Mouse (Mus musculus): ENCODE results near the gene Olfr247. TPM values are rescaled to one million over a fixed set of nuclear protein-coding genes. Genes with fewer than 3 reads are reported as not detected.
"Not testable (repeated sequence)": the region's sequence is repeated elsewhere in the genome, so short reads cannot be mapped to it uniquely, and the experiment has no call there.

Gene Olfr247
- polyA plus RNA-seq (2016; fragmentation: Nextera tagmentation; extraction: Ambion mirVana), result not detected in 2 replicates

DNA sequence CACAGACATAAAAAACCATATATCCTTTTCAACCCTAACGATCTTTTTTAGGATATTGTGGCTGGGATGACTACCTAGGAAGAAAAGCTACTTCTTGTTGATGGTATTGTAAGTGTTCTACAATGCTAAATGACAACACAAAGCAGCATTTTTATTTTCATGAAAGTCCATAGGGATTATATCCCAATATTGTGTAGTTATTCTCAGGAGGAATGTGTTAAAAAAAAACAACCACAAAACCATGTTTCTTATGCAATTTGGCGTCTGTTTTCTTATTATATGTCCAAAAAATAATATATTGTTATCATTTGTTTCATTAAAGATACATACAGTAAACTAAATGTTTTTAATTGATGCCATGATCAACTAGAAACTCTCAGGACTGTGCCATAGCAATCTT, at the start of gene Olfr247:
Olfr247 (minus strand) TSS at position 101 of the 400 bp plus-strand sequence.
- WGBS, result no CpG with 5 or more reads among the region's 2 CpGs
- not testable (repeated sequence) for H3K27me3 ChIP-seq (ENCODE audit: low read depth, poor library complexity, severe bottlenecking); H3K36me3 ChIP-seq; H3K27ac ChIP-seq (replicated peaks); DNase-seq (ENCODE audit: low spot score); H3K4me3 ChIP-seq; H3K4me1 ChIP-seq; H3K9me3 ChIP-seq (replicated peaks)

DNA sequence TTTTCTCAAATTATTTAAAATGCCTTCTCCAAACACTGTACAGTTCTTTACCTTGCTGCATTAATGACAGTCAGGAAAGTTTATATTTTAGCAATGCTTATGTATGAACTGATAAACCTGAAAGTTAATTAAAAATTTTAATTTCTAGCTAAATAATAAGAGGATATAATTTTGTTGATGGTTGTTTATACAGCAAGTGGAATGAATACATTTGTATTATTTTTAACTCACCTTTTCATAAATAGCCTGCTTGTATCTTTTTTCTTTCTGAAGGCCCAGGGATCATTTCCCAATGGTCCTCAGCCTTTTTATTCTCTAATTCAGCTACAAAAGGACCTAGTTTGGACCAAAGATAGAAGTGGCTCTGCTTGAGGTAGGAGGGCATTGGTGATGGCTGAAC, 36.4 kb upstream of the Olfr247 start, which contains the start of gene Olfr820:
Olfr820 (plus strand) TSS at position 301 of the 400 bp plus-strand sequence.
- Histone ChIP-seq H3K27me3 (ENCODE audit: low read depth, poor library complexity, severe bottlenecking) (no peaks in the 10 kb centered on the region), H3K9me3 (replicated peaks) (no peaks in the 10 kb centered on the region), H3K4me1 (no peaks in the 10 kb centered on the region), H3K4me3 (no peak within 1 kb of the TSS), H3K36me3 (no peaks in the 10 kb centered on the region), H3K27ac (replicated peaks) (no peak within 1 kb of the TSS)
- no peak for DNase-seq (ENCODE audit: low spot score)

DNA sequence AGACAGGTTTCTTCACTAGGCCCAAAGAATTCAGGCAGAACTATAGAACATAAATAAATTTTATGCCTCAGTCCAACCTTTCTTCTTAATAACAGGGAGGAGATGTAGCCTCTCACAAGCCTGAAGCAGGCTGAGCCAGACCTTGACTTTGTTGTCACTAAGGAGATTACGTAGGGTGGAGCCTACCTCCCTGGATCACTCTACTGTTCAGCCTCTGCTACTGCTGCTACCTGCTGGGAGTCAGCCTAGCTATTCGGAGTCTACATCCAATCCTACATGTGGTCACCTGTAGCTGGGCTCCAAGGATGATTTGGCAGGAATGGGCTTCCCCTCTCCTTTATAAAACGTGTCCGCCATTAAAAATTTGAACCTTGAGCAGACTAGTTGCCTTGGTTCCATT, 29.4 kb upstream of the Olfr247 start:
- not testable (repeated sequence) for DNase-seq (ENCODE audit: low spot score); H3K4me1 ChIP-seq; H3K27me3 ChIP-seq (ENCODE audit: low read depth, poor library complexity, severe bottlenecking); H3K9me3 ChIP-seq (replicated peaks); H3K4me3 ChIP-seq; H3K27ac ChIP-seq (replicated peaks); H3K36me3 ChIP-seq
- 85% methylated on average over 4 of the region's 4 CpGs for WGBS

- H3K36me3 ChIP-seq; H3K9me3 ChIP-seq (replicated peaks); H3K4me1 ChIP-seq; H3K4me3 ChIP-seq; H3K27me3 ChIP-seq (ENCODE audit: low read depth, poor library complexity, severe bottlenecking); H3K27ac ChIP-seq (replicated peaks); DNase-seq (ENCODE audit: low spot score): not testable (repeated sequence)
- 91% methylated on average over 4 of the region's 4 CpGs for WGBS
These were observed 28.2 kb upstream of the Olfr247 start for GRCm38 (mm10) chr10:130004104-130004503.

DNA sequence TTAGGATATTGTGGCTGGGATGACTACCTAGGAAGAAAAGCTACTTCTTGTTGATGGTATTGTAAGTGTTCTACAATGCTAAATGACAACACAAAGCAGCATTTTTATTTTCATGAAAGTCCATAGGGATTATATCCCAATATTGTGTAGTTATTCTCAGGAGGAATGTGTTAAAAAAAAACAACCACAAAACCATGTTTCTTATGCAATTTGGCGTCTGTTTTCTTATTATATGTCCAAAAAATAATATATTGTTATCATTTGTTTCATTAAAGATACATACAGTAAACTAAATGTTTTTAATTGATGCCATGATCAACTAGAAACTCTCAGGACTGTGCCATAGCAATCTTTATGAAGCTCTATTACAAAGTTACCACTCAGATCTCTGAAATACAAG, 9.0 kb upstream of the Olfr247 start, which contains the start of gene Gm10310:
Gm10310 (minus strand) TSS at position 101 of the 400 bp plus-strand sequence.
- H3K27ac ChIP-seq (replicated peaks); H3K4me1 ChIP-seq; H3K36me3 ChIP-seq; DNase-seq (ENCODE audit: low spot score); H3K4me3 ChIP-seq; H3K9me3 ChIP-seq (replicated peaks); H3K27me3 ChIP-seq (ENCODE audit: low read depth, poor library complexity, severe bottlenecking): not testable (repeated sequence)
- WGBS, result no CpG with 5 or more reads among the region's 1 CpGs

DNA sequence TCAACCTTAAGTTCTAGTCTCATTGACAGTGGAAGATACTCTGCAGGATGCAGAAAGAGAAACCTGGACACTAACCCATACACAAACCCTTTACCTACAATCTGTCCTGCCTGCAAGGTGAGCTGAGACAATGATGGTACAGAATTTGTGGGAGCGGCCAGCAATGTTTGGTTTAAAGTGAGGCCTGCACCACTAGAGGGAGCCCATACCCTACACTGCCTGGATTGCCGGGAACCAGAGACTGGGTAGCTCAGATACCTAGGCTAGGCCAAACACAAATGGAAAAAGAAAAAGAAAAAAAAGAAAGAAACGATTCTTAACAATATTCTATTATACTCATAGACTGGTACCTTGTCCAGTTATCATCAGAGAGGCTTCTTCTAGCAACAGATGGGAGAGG, 5.9 kb upstream of the Olfr247 start:
- not testable (repeated sequence) for DNase-seq (ENCODE audit: low spot score)
- WGBS, result no CpG with 5 or more reads among the region's 3 CpGs

DNA sequence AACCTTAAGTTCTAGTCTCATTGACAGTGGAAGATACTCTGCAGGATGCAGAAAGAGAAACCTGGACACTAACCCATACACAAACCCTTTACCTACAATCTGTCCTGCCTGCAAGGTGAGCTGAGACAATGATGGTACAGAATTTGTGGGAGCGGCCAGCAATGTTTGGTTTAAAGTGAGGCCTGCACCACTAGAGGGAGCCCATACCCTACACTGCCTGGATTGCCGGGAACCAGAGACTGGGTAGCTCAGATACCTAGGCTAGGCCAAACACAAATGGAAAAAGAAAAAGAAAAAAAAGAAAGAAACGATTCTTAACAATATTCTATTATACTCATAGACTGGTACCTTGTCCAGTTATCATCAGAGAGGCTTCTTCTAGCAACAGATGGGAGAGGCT, 2.9 kb downstream of the Olfr247 start:
- H3K4me1 ChIP-seq; DNase-seq (ENCODE audit: low spot score); H3K36me3 ChIP-seq; H3K4me3 ChIP-seq; H3K9me3 ChIP-seq (replicated peaks); H3K27ac ChIP-seq (replicated peaks); H3K27me3 ChIP-seq (ENCODE audit: low read depth, poor library complexity, severe bottlenecking): not testable (repeated sequence)
- no CpG with 5 or more reads among the region's 3 CpGs for WGBS

More for the DNA sequence above, 5.9 kb upstream of the Olfr247 start:
- H3K27me3 ChIP-seq (ENCODE audit: low read depth, poor library complexity, severe bottlenecking); H3K36me3 ChIP-seq; H3K4me1 ChIP-seq; H3K9me3 ChIP-seq (replicated peaks); H3K27ac ChIP-seq (replicated peaks); H3K4me3 ChIP-seq: not testable (repeated sequence)

GRCm38 (mm10) chr10:129967166-129967565, 8.8 kb downstream of the Olfr247 start, which contains the start of gene Olfr819:
Gene Olfr819 (minus strand): TSS chr10:129967266.
- H3K27me3 ChIP-seq (ENCODE audit: low read depth, poor library complexity, severe bottlenecking); DNase-seq (ENCODE audit: low spot score); H3K9me3 ChIP-seq (replicated peaks); H3K36me3 ChIP-seq; H3K4me3 ChIP-seq; H3K4me1 ChIP-seq; H3K27ac ChIP-seq (replicated peaks): not testable (repeated sequence)
- WGBS, result 80% methylated on average over 2 of the region's 2 CpGs

- H3K4me1 ChIP-seq; H3K9me3 ChIP-seq (replicated peaks); DNase-seq (ENCODE audit: low spot score); H3K27me3 ChIP-seq (ENCODE audit: low read depth, poor library complexity, severe bottlenecking); H3K36me3 ChIP-seq; H3K4me3 ChIP-seq; H3K27ac ChIP-seq (replicated peaks): not testable (repeated sequence)
- WGBS, result 93% methylated on average over 2 of the region's 3 CpGs
These were observed 9.7 kb downstream of the Olfr247 start for GRCm38 (mm10) chr10:129966232-129966631.

GRCm38 (mm10) chr10:129949000-129949399, 26.9 kb downstream of the Olfr247 start, which contains the start of gene Olfr818:
Gene Olfr818 (minus strand): TSS chr10:129949100.
- Histone ChIP-seq H3K27me3 (ENCODE audit: low read depth, poor library complexity, severe bottlenecking) (no peaks in the 10 kb centered on the region), H3K4me1 (no peaks in the 10 kb centered on the region), H3K27ac (replicated peaks) (no peak within 1 kb of the TSS), H3K9me3 (replicated peaks) (no peaks in the 10 kb centered on the region), H3K36me3 (no peaks in the 10 kb centered on the region), H3K4me3 (no peak within 1 kb of the TSS)
- 91% methylated on average over 2 of the region's 2 CpGs for WGBS
- DNase-seq (ENCODE audit: low spot score), result no peak

Other genes with a start within 250 kb of the Olfr247 start
- gene Olfr805, start 246.8 kb downstream of the Olfr247 start, polyA plus RNA-seq (2016; fragmentation: Nextera tagmentation; extraction: Ambion mirVana), result not detected in 2 replicates
- not detected in 2 replicates for gene Olfr806, start 234.2 kb downstream of the Olfr247 start, polyA plus RNA-seq (2016; fragmentation: Nextera tagmentation; extraction: Ambion mirVana)
- gene Olfr807, start 218.3 kb downstream of the Olfr247 start, polyA plus RNA-seq (2016; fragmentation: Nextera tagmentation; extraction: Ambion mirVana), result not detected in 2 replicates
- gene Olfr808, start 210.7 kb downstream of the Olfr247 start, polyA plus RNA-seq (2016; fragmentation: Nextera tagmentation; extraction: Ambion mirVana), result not detected in 2 replicates
- not detected in 2 replicates for gene Olfr809, start 201.5 kb downstream of the Olfr247 start, polyA plus RNA-seq (2016; fragmentation: Nextera tagmentation; extraction: Ambion mirVana)
- not detected in 2 replicates for gene Olfr810, start 181.2 kb downstream of the Olfr247 start, polyA plus RNA-seq (2016; fragmentation: Nextera tagmentation; extraction: Ambion mirVana)
- gene Olfr811, start 171.7 kb downstream of the Olfr247 start, polyA plus RNA-seq (2016; fragmentation: Nextera tagmentation; extraction: Ambion mirVana), result not detected in 2 replicates
- gene Olfr812, start 130.0 kb downstream of the Olfr247 start, polyA plus RNA-seq (2016; fragmentation: Nextera tagmentation; extraction: Ambion mirVana), result not detected in 2 replicates
- not detected in 2 replicates for gene Olfr813, start 120.8 kb downstream of the Olfr247 start, polyA plus RNA-seq (2016; fragmentation: Nextera tagmentation; extraction: Ambion mirVana)
- not detected in 2 replicates for gene Olfr814, start 96.3 kb downstream of the Olfr247 start, polyA plus RNA-seq (2016; fragmentation: Nextera tagmentation; extraction: Ambion mirVana)
- not detected in 2 replicates for gene Olfr815, start 70.3 kb downstream of the Olfr247 start, polyA plus RNA-seq (2016; fragmentation: Nextera tagmentation; extraction: Ambion mirVana)
- gene Olfr816, start 60.5 kb downstream of the Olfr247 start, polyA plus RNA-seq (2016; fragmentation: Nextera tagmentation; extraction: Ambion mirVana), result not detected in 2 replicates
- gene Olfr818, start 27.0 kb downstream of the Olfr247 start, polyA plus RNA-seq (2016; fragmentation: Nextera tagmentation; extraction: Ambion mirVana), result not detected in 2 replicates
- not detected in 2 replicates for gene Olfr819, start 8.9 kb downstream of the Olfr247 start, polyA plus RNA-seq (2016; fragmentation: Nextera tagmentation; extraction: Ambion mirVana)
- not detected in 2 replicates for gene Gm10310, start 8.9 kb upstream of the Olfr247 start, polyA plus RNA-seq (2016; fragmentation: Nextera tagmentation; extraction: Ambion mirVana)
- not detected in 2 replicates for gene Olfr820, start 36.5 kb upstream of the Olfr247 start, polyA plus RNA-seq (2016; fragmentation: Nextera tagmentation; extraction: Ambion mirVana)
- not detected in 2 replicates for gene Olfr821, start 54.2 kb upstream of the Olfr247 start, polyA plus RNA-seq (2016; fragmentation: Nextera tagmentation; extraction: Ambion mirVana)
- gene Olfr822, start 95.1 kb upstream of the Olfr247 start, polyA plus RNA-seq (2016; fragmentation: Nextera tagmentation; extraction: Ambion mirVana), result not detected in 2 replicates
- not detected in 2 replicates for gene Olfr823, start 139.2 kb upstream of the Olfr247 start, polyA plus RNA-seq (2016; fragmentation: Nextera tagmentation; extraction: Ambion mirVana)
- not detected in 2 replicates for gene Olfr824, start 153.9 kb upstream of the Olfr247 start, polyA plus RNA-seq (2016; fragmentation: Nextera tagmentation; extraction: Ambion mirVana)
- gene Olfr825, start 190.6 kb upstream of the Olfr247 start, polyA plus RNA-seq (2016; fragmentation: Nextera tagmentation; extraction: Ambion mirVana), result not detected in 2 replicates
- gene Olfr826, start 208.0 kb upstream of the Olfr247 start, polyA plus RNA-seq (2016; fragmentation: Nextera tagmentation; extraction: Ambion mirVana), result not detected in 2 replicates
- not detected in 2 replicates for gene Olfr827, start 238.3 kb upstream of the Olfr247 start, polyA plus RNA-seq (2016; fragmentation: Nextera tagmentation; extraction: Ambion mirVana)